Mouse (Mus musculus): ENCODE results near the gene Slc35c1. TPM values are rescaled to one million over a fixed set of nuclear protein-coding genes. Genes with fewer than 3 reads are reported as not detected.

Slc35c1 gene
- polyA plus RNA-seq, 1 experiment: 18.5 TPM

DNA sequence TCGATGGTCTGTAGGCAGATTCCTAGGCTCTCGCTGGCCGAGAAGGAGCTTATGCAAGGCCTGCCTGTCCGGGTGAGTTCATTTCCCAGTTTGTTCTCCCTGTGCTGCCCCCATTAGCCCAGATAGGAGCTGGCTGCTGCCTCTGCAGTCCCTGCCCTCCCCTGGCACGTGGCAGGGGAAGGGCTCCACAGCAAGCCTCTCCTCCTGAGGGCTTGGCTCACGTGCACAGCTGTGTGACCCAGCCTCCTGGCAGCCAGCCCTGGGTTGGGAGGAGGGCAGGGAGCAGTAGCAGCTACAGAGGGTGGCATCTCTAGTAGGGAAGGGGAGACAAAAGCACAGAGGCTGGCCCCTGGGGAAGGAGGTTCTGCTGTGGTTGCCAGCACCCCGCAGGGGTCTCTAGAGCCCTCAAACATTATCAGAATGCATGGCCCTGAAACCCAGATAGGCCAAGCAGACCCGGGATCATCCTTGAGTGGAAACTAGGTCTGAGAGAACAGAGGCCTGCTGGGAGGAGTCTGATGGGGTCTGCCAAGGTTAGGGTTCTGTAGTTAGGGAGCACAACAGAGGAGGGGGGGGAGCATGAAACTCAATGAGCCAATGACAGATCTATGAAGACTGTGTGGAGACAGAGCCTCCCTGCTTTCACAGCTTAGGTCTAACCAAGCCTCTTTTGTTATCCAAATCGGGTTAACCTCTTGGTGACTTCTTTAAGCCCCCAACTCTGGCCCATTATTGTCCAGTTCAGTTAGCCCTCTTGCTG is 36.5 kb downstream of the Slc35c1 start:
- WGBS: 43% methylated on average over 9 of the region's 9 CpGs
- no peak for TF ChIP-seq POLR2A (IDR thresholded peaks at IDR 0.05; ENCODE audit: borderline replicate concordance, control insufficient read depth, low read depth, low read length)
- no peak for TF ChIP-seq CTCF (IDR thresholded peaks at IDR 0.05; ENCODE audit: control insufficient read depth, insufficient read depth, low read length)
- Histone ChIP-seq H3K4me1 (ENCODE audit: control insufficient read depth, insufficient read depth, low read length) (no peaks in the 10 kb centered on the region; the same call in 1 of the 2 replicates), H3K27ac (ENCODE audit: control insufficient read depth, insufficient read depth, low read depth, low read length, poor library complexity) (no peak overlapping the region), H3K4me3 (replicated peaks; ENCODE audit: control insufficient read depth, low read depth, low read length) (no peak overlapping the region)

DNA sequence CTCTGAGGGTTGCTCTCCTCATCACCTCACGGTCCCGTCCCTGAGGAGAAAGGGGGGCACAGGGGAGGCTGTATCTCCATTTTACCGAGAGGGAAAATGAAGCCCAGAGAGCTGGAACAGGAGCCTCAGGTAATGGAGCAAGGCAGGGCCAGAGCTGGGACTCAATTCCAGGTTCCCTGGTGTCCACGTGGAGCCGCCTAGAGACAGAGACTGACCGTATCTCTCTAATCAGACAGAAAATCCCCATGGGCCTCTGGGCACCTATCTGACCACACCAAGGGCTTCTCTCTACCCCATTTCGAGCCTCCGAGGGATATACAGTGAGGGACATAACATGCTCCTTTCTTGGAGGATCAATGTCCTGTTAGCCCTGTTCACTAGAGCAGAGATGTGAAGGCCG is 37.2 kb downstream of the Slc35c1 start:
- Histone ChIP-seq H3K27ac (ENCODE audit: control insufficient read depth, insufficient read depth, low read depth, low read length, poor library complexity) (no peak overlapping the region), H3K4me1 (ENCODE audit: control insufficient read depth, insufficient read depth, low read length) (no peaks in the 10 kb centered on the region; the same call in 1 of the 2 replicates), H3K4me3 (replicated peaks; ENCODE audit: control insufficient read depth, low read depth, low read length) (no peak overlapping the region)
- TF ChIP-seq CTCF (IDR thresholded peaks at IDR 0.05; ENCODE audit: control insufficient read depth, insufficient read depth, low read length): no peak
- no peak for TF ChIP-seq POLR2A (IDR thresholded peaks at IDR 0.05; ENCODE audit: borderline replicate concordance, control insufficient read depth, low read depth, low read length)
- 72% methylated on average over 9 of the region's 9 CpGs for WGBS

DNA sequence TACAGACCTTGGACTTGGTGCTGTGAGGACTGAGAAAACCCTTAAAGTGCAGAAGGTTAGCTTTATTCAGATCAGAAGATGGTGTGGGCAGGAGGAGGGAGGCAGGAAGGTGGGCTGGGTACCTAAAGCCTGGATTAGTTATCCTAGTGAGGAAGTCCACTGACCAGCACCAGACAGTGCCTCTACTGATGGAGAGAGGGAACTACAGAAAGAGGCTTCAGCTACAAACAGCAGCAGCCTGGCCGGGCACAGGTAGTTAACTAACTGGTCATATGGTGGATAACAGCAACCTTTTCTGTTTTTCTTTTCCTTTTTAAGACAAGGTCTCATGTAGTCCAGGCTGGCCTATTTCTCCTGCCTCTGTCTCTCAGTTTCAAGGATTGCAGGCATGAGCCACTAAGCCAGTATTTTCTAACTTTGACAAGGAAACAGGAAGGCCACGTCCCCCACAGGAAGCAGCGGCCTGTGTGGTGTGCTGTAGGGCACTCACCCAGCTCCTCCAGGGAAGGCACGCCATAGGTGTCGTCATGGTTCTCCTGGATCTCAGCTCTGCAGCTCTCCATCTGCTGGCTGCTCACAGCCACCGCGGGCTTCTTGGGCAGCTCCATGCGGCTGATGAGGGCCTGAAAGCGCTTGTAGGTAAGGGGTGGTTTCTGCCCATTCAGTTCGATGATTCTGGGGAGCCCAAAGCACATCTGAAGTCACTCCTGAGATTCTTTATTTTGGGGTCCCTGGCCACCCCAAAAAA is 37.8 kb downstream of the Slc35c1 start:
- no peaks in the 10 kb centered on the region; the same call in 1 of the 2 replicates for H3K4me1 ChIP-seq (ENCODE audit: control insufficient read depth, insufficient read depth, low read length)
- H3K4me3 ChIP-seq (replicated peaks; ENCODE audit: control insufficient read depth, low read depth, low read length): no peak overlapping the region
- WGBS: 17% methylated on average over 10 of the region's 10 CpGs
- no peak overlapping the region; the same call in 1 of the 2 replicates for H3K27ac ChIP-seq (ENCODE audit: control insufficient read depth, insufficient read depth, low read depth, low read length, poor library complexity)
- peak; percentile 32; the same call in 1 of the 2 replicates for TF ChIP-seq CTCF (IDR thresholded peaks at IDR 0.05; ENCODE audit: control insufficient read depth, insufficient read depth, low read length)
- no peak for TF ChIP-seq POLR2A (IDR thresholded peaks at IDR 0.05; ENCODE audit: borderline replicate concordance, control insufficient read depth, low read depth, low read length)

DNA sequence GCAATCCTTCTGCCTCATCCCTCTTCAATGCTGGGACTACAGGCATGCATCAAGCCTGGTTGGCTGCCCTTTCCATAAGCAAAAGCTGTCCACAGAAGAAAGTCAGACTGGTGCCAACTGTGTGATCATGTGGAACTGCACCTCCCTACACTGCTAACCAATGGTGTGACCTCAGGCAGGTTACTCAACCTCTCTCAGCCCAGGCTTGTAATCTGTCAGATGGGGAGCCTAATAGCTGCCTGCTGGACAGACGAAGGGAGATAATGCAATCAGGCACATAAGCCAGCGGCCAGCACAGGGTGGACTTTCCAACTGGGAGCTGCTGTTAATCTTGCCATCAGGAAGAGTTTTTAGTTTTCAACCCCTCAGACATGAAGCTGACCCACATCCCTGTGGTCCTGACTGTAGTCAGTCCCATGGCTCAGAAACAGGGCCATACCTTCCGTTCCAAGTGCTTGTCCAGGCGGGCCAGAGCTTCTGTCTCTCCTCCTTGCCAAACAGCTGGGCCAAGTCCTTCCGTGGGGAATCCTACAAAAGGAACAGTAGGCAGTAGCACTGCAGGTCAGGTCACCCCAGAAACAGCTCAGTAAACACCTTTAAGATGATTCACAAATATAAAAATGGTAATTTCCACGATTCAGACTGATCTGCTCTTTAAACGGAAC is 38.5 kb downstream of the Slc35c1 start:
- WGBS: 74% methylated on average over 7 of the region's 7 CpGs
- no peak overlapping the region for H3K4me3 ChIP-seq (replicated peaks; ENCODE audit: control insufficient read depth, low read depth, low read length)
- no peak for TF ChIP-seq POLR2A (IDR thresholded peaks at IDR 0.05; ENCODE audit: borderline replicate concordance, control insufficient read depth, low read depth, low read length)
- TF ChIP-seq CTCF (IDR thresholded peaks at IDR 0.05; ENCODE audit: control insufficient read depth, insufficient read depth, low read length): no peak
- H3K4me1 ChIP-seq (ENCODE audit: control insufficient read depth, insufficient read depth, low read length): no peaks in the 10 kb centered on the region; the same call in 1 of the 2 replicates
- no peak overlapping the region for H3K27ac ChIP-seq (ENCODE audit: control insufficient read depth, insufficient read depth, low read depth, low read length, poor library complexity)

DNA sequence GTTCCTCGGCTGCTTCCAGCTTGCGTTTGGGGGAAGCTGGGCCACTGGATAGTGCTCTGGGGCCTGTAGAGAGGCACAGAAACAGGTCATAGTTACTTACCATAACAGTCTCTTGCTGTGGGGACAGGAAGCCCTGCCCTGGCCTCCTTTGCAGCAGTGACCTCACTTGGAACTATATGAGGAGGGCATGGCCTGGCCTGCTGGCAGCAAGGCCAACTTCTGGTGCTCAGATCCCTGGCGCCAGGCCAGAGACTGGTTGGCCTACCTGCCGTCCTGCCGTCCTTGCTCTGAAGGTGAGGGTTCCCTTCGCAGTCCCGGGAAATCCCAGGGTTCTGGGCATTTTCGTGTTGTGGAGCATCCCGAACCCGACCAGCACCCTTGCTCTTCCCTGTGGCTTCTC is 48.6 kb downstream of the Slc35c1 start:
- TF ChIP-seq POLR2A (IDR thresholded peaks at IDR 0.05; ENCODE audit: borderline replicate concordance, control insufficient read depth, low read depth, low read length) (no peak), CTCF (IDR thresholded peaks at IDR 0.05; ENCODE audit: control insufficient read depth, insufficient read depth, low read length) (no peak)
- no peak overlapping the region for H3K4me3 ChIP-seq (replicated peaks; ENCODE audit: control insufficient read depth, low read depth, low read length)
- 90% methylated on average over 10 of the region's 10 CpGs for WGBS
- H3K4me1 ChIP-seq (ENCODE audit: control insufficient read depth, insufficient read depth, low read length): no peaks in the 10 kb centered on the region
- H3K27ac ChIP-seq (ENCODE audit: control insufficient read depth, insufficient read depth, low read depth, low read length, poor library complexity): no peak overlapping the region

GRCm38 (mm10) chr2:92408309-92409045 is 51.9 kb downstream of the Slc35c1 start:
- H3K27ac ChIP-seq (ENCODE audit: control insufficient read depth, insufficient read depth, low read depth, low read length, poor library complexity): no peak overlapping the region
- TF ChIP-seq CTCF (IDR thresholded peaks at IDR 0.05; ENCODE audit: control insufficient read depth, insufficient read depth, low read length) (no peak), POLR2A (IDR thresholded peaks at IDR 0.05; ENCODE audit: borderline replicate concordance, control insufficient read depth, low read depth, low read length) (no peak)
- WGBS: 85% methylated on average over 18 of the region's 18 CpGs
- H3K4me1 ChIP-seq (ENCODE audit: control insufficient read depth, insufficient read depth, low read length): no peaks in the 10 kb centered on the region
- no peak overlapping the region for H3K4me3 ChIP-seq (replicated peaks; ENCODE audit: control insufficient read depth, low read depth, low read length)

DNA sequence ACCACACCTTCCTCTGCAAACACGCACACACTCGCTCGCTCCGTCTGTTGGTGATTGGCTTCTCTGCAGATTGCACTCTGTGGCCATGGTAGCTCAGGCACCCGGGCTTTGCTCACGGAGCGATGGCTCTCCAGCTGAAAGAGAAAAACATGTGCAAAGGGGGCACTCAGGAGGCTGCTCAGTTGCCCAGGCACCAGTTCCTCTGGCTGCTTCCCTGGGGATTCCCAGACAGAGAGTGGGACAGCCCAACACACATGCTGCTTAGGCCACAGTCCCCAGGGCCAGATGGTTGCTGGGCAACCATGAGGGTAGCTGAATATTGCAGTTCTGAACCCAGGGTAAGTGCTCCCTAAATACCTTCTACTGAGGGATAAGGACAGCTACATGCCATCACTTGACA is 54.7 kb downstream of the Slc35c1 start:
- TF ChIP-seq POLR2A (IDR thresholded peaks at IDR 0.05; ENCODE audit: borderline replicate concordance, control insufficient read depth, low read depth, low read length): no peak
- no peak for TF ChIP-seq CTCF (IDR thresholded peaks at IDR 0.05; ENCODE audit: control insufficient read depth, insufficient read depth, low read length)
- Histone ChIP-seq H3K4me1 (ENCODE audit: control insufficient read depth, insufficient read depth, low read length) (no peaks in the 10 kb centered on the region), H3K27ac (ENCODE audit: control insufficient read depth, insufficient read depth, low read depth, low read length, poor library complexity) (no peak overlapping the region), H3K4me3 (replicated peaks; ENCODE audit: control insufficient read depth, low read depth, low read length) (no peak overlapping the region)
- WGBS: 91% methylated on average over 7 of the region's 7 CpGs

Measured in bone marrow, adult 2 months (tissue).